Mouse (Mus musculus) lung, postnatal 0 days (tissue): Measurements from ENCODE around the gene Pdzd8. TPM values are rescaled to one million over a fixed set of nuclear protein-coding genes. Genes with fewer than 3 reads are reported as not detected.

Experiments
- ATAC-seq: fragments of 200-750 bp; cut with Nextera tagmentation; 2 replicates; pipeline ENCODE4 v1.8.0; 2017; ENCODE audit warnings: moderate library complexity
- DNase-seq: peaks from one replicate; pipeline ENCODE4 v3.0.0-alpha.2; 2016; ENCODE audit warnings: low spot score
- H3K27ac ChIP-seq: fragments of 300-500 bp; sonication (generic); 2 replicates; pipeline ENCODE4 v1.5.1; 2014; ENCODE audit warnings: antibody characterized with exemption, mild to moderate bottlenecking, low read length, mixed read lengths
- H3K27me3 ChIP-seq: fragments of 300-500 bp; sonication (generic); replicated peaks from 2 replicates; pipeline ENCODE4 v1.6.1; 2014; ENCODE audit warnings: low read length, mixed read lengths; ENCODE audit not compliant: insufficient read depth
- H3K36me3 ChIP-seq: fragments of 300-500 bp; sonication (generic); 2 replicates; pipeline ENCODE4 v1.6.1; 2014; ENCODE audit warnings: low read length, mixed read lengths; ENCODE audit not compliant: insufficient read depth
- H3K4me1 ChIP-seq: fragments of 300-500 bp; sonication (generic); 2 replicates; pipeline ENCODE4 v1.6.1; 2014; ENCODE audit warnings: antibody characterized with exemption, low read depth, low read length, mixed read lengths; ENCODE audit not compliant: insufficient read depth
- H3K4me2 ChIP-seq: fragments of 300-500 bp; sonication (generic); replicated peaks from 2 replicates; pipeline ENCODE4 v1.6.1; 2014; ENCODE audit warnings: low read depth, mild to moderate bottlenecking, low read length, moderate library complexity, mixed read lengths
- H3K4me3 ChIP-seq: fragments of 300-500 bp; sonication (generic); 2 replicates; pipeline ENCODE4 v1.5.1; 2014; ENCODE audit warnings: low read depth, low read length
- H3K9ac ChIP-seq: fragments of 300-500 bp; sonication (generic); replicated peaks from 2 replicates; pipeline ENCODE4 v1.6.1; 2014; ENCODE audit warnings: low read depth, mild to moderate bottlenecking
- H3K9me3 ChIP-seq: fragments of 300-500 bp; sonication (generic); 2 replicates; pipeline ENCODE4 v1.6.1; 2016; ENCODE audit warnings: low read length, mixed read lengths
- CTCF ChIP-seq: IDR thresholded peaks from 2 replicates; pipeline ENCODE4 v1.5.1; 2016; ENCODE audit warnings: antibody characterized with exemption, mild to moderate bottlenecking
- EP300 ChIP-seq: IDR thresholded peaks from 2 replicates; pipeline ENCODE4 v1.6.1; 2016; ENCODE audit warnings: antibody characterized with exemption, mild to moderate bottlenecking, control low read depth
- WGBS: fragments of 180-500 bp; shearing (Covaris S2); extraction: QIAGEN DNeasy Blood & Tissue Kit; methylation state at CpG from one replicate; pipeline ENCODE4 v1.1.7; 2014; 5-methylcytosine and 5-hydroxymethylcytosine counted together
- polyA plus RNA-seq: library from polyadenylated mRNA; unstranded; fragments of >200 nt; fragmentation: Nextera tagmentation; extraction: Ambion mirVana; gene quantifications from 2 replicates; pipeline ENCODE4 v1.2.1, GENCODE M21; 2015

The Pdzd8 gene
- polyA plus RNA-seq, 1 experiment from 2014 or later: 6.3 TPM

DNA sequence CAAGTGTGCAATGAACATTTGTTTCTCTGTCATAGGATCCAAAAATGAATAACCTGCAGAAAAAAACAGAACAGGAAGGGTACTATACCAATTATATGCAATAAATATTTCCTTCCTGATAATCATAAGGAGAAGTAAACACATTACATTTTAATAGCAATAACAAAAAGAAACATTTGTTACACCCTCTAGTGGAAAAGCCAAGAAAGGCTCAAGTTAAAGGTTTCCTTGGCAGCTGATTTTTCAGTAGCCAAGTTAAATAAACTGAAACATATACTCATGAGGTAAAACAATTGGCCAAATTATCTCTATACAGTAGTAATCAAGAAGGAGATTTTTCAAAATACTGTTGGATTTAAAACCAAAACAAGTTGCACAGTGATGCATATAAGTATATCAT, 30.3 kb downstream of the Pdzd8 start:
- Histone ChIP-seq H3K4me2 (no peak overlapping the region), H3K9ac (no peak overlapping the region), H3K36me3 (no peaks in the 10 kb centered on the region; the same call in 1 of the 2 replicates), H3K9me3 (no peaks in the 10 kb centered on the region), H3K27me3 (no peaks in the 10 kb centered on the region), H3K27ac (no peak overlapping the region), H3K4me3 (no peak overlapping the region), H3K4me1 (no peaks in the 10 kb centered on the region)
- DNase-seq (no peak), ATAC-seq (no peak)
- peak; percentile 25; the same call in 1 of the 2 replicates for TF ChIP-seq CTCF
- TF ChIP-seq EP300: no peak

GRCm38 (mm10) chr19:59292183-59292839, 53.3 kb downstream of the Pdzd8 start:
- Histone ChIP-seq H3K36me3 (no peaks in the 10 kb centered on the region), H3K4me1 (no peaks in the 10 kb centered on the region), H3K27ac (no peak overlapping the region), H3K27me3 (no peaks in the 10 kb centered on the region), H3K4me3 (no peak overlapping the region), H3K9ac (no peak overlapping the region), H3K4me2 (no peak overlapping the region), H3K9me3 (no peaks in the 10 kb centered on the region)
- 82% methylated on average over 5 of the region's 5 CpGs for WGBS
- no peak for ATAC-seq
- DNase-seq: no peak
- TF ChIP-seq EP300: no peak
- no peak for TF ChIP-seq CTCF

DNA sequence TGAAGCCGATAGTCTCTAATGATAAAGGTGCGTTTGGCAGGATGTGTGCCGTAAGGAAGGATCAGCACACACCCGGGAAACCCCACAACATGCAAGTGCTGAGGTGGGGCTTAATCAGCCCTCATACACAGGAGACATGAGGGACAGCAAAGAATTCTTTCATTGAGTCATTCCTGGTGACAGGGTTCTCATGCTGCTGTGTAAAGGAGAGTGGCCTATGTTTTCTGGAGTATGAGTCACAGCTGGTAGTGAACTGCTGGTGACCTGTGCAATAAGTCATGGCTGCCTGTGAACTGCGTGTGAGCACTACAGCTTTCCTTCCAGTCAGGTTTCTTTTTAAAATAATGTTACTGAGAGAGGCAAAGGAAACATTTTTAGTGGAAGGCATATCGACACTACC, 55.8 kb downstream of the Pdzd8 start:
- H3K9ac ChIP-seq: no peak overlapping the region
- TF ChIP-seq EP300: no peak
- no peak for TF ChIP-seq CTCF
- H3K36me3 ChIP-seq: no peaks in the 10 kb centered on the region
- no peak overlapping the region for H3K4me2 ChIP-seq
- no peak for DNase-seq
- no peak overlapping the region for H3K4me3 ChIP-seq
- H3K9me3 ChIP-seq: no peaks in the 10 kb centered on the region
- H3K27me3 ChIP-seq: no peaks in the 10 kb centered on the region
- ATAC-seq: peak; percentile 40; the same call in 1 of the 2 replicates
- WGBS: 78% methylated on average over 6 of the region's 6 CpGs
- no peaks in the 10 kb centered on the region for H3K4me1 ChIP-seq
- H3K27ac ChIP-seq: no peak overlapping the region

DNA sequence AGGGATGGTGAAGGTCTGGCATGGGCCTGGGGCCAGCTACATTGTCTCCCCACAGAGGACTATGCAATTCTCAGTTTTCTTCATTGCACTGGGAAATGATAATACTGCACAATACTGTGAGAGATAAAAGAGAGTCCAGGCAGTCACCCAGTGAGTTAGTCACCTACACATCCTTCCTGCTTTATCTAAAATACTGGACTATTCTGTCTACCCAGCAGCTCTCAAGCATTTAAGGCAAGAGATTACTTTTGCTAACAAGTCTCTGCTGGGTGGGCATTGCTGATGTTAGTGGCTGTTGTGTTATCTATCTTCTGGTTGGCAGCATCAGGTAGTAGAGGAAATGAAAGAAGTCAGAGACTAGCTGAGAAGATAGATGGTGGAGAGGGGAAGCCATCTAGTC, 56.5 kb downstream of the Pdzd8 start:
- DNase-seq (no peak), ATAC-seq (no peak)
- no peaks in the 10 kb centered on the region for H3K4me1 ChIP-seq
- no peak overlapping the region for H3K27ac ChIP-seq
- no peak overlapping the region for H3K9ac ChIP-seq
- H3K36me3 ChIP-seq: no peaks in the 10 kb centered on the region
- no peaks in the 10 kb centered on the region for H3K9me3 ChIP-seq
- TF ChIP-seq EP300 (no peak), CTCF (no peak)
- no peak overlapping the region for H3K4me3 ChIP-seq
- no peaks in the 10 kb centered on the region for H3K27me3 ChIP-seq
- no peak overlapping the region for H3K4me2 ChIP-seq

- no peak overlapping the region for H3K9ac ChIP-seq
- TF ChIP-seq CTCF (no peak), EP300 (no peak)
- H3K4me3 ChIP-seq: no peak overlapping the region
- 74% methylated on average over 3 of the region's 3 CpGs for whole genome bisulfite sequencing
- H3K36me3 ChIP-seq: no peaks in the 10 kb centered on the region
- H3K27ac ChIP-seq: no peak overlapping the region
- no peaks in the 10 kb centered on the region for H3K27me3 ChIP-seq
- no peak for DNase-seq
- no peak for ATAC-seq
- H3K4me1 ChIP-seq: no peaks in the 10 kb centered on the region
- no peaks in the 10 kb centered on the region; the same call in 1 of the 2 replicates for H3K9me3 ChIP-seq
- H3K4me2 ChIP-seq: no peak overlapping the region
These were observed 63.6 kb downstream of the Pdzd8 start for GRCm38 (mm10) chr19:59282001-59282400.

- Histone ChIP-seq H3K9ac (no peak overlapping the region), H3K4me1 (no peaks in the 10 kb centered on the region), H3K4me2 (no peak overlapping the region), H3K4me3 (no peak overlapping the region), H3K36me3 (no peaks in the 10 kb centered on the region), H3K27ac (no peak overlapping the region), H3K27me3 (no peaks in the 10 kb centered on the region), H3K9me3 (no peaks in the 10 kb centered on the region; the same call in 1 of the 2 replicates)
- no peak for DNase-seq
- TF ChIP-seq EP300: no peak
- no peak for TF ChIP-seq CTCF
- no peak for ATAC-seq
These were observed 64.7 kb downstream of the Pdzd8 start for GRCm38 (mm10) chr19:59280841-59281240.

GRCm38 (mm10) chr19:59276354-59276753, 69.2 kb downstream of the Pdzd8 start:
- Histone ChIP-seq H3K36me3 (no peaks in the 10 kb centered on the region), H3K9me3 (no peaks in the 10 kb centered on the region; the same call in 1 of the 2 replicates), H3K27me3 (no peaks in the 10 kb centered on the region), H3K4me2 (no peak overlapping the region), H3K4me1 (no peaks in the 10 kb centered on the region), H3K4me3 (no peak overlapping the region), H3K27ac (no peak overlapping the region), H3K9ac (no peak overlapping the region)
- no peak for DNase-seq
- TF ChIP-seq EP300: no peak
- no peak for TF ChIP-seq CTCF
- 73% methylated on average over 7 of the region's 7 CpGs for WGBS
- ATAC-seq: no peak
